Mouse (Mus musculus) kidney, adult 2 months (tissue): ENCODE results near the gene Scap.

ENCODE experiments used
- CTCF ChIP-seq: fragments of 200-500 bp; conservative IDR thresholded peaks from 2 replicates; pipeline ENCODE4 v1.5.1; 2011; ENCODE audit warnings: low read depth, mild to moderate bottlenecking, control low read depth, low read length, moderate library complexity, mixed read lengths; ENCODE audit not compliant: insufficient read depth, insufficient read length
- POLR2A ChIP-seq: fragments of 200-500 bp; IDR thresholded peaks from one replicate; pipeline ENCODE4 v1.6.1; 2011; ENCODE audit warnings: low read depth, low read length, control low read depth

GRCm38 (mm10) chr9:110393295-110393694 lies 60.2 kb downstream of the Scap start:
- TF ChIP-seq CTCF (no peak), POLR2A (no peak)
